Mouse (Mus musculus) stomach, postnatal 0 days (tissue): ENCODE measurements around the gene 4930432M17Rik.

Experiments
- CTCF ChIP-seq: IDR thresholded peaks from 2 replicates; pipeline ENCODE4 v1.5.1; 2016; ENCODE audit warnings: antibody characterized with exemption, low read depth, mild to moderate bottlenecking, moderate library complexity
- EP300 ChIP-seq: optimal IDR thresholded peaks from 2 replicates; pipeline ENCODE3; 2016; ENCODE audit warnings: antibody characterized with exemption

DNA sequence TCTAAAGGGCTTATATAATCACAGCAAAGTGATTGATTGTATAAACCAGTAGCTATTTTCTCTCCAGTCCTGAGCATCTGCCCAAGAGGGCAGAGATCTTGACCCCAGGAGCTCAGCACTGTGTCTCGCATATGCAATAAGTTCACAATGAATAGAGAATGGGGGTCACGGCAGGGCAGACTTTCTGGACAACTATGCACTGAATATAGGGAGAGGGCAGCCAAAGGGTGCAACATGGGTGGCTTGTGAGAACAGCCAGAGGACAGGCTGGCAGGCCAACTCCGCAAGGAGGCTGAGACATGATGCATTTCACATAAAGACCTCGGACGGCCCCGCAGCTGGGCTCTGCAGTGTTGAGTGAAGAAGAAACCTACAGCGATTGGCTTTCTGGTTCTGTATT is 25.1 kb upstream of the 4930432M17Rik start:
- TF ChIP-seq CTCF (no peak), EP300 (no peak)
